Mouse (Mus musculus) leukemia stem cell, adult 10-12 weeks (primary cell): ENCODE results near the gene 4921530L21Rik. TPM values are rescaled to one million over a fixed set of nuclear protein-coding genes. Genes with fewer than 3 reads are reported as not detected.

Experiments
- polyA plus RNA-seq: library from polyadenylated mRNA; stranded (reverse); fragments of >175 nt; gene quantifications from 2 replicates; pipeline ENCODE4 v1.2.3, GENCODE M21; 2012; ENCODE audit warnings: low replicate concordance

Gene 4921530L21Rik
- not detected in 2 replicates for polyA plus RNA-seq

GRCm38 (mm10) chr14:95880954-95881353 lies at the start of gene 4921530L21Rik:
TSS of gene 4921530L21Rik (plus strand) at chr14:95881254.

